In the genomic region with DNA sequence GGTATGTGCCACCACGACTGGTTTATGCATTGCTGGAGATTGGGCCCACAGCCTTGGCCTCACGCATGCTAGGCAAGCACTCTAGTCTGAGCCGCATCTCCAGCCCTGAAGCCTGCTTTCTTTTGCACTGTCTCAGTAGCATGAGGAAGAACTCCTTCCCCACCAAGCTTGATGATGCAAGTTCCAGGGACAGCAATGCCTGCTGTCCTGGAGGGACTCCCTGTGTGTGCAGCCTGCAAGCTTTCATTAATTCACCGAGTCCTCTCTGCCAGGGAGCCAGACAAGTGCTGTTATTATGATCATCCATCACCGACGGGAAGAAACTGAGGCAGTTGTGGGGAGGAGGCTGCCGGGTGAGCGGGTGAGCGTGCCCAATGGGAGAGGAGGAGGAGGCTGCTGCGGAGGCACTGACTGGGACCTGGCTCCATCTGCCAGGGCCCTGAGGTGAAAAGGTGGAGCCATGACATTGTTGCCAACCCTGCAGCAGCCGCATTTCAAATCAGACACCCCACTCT, we compare ENCODE assay signal across 22 mouse cellular contexts.
"Had no signal": no experiment of that assay in that cellular context is flagged by ENCODE, and none has a peak within 500 bp of the region (broad histone marks: within the 10 kb centered on the region; RNA-seq: fewer than 3 reads in every experiment).

No protein-coding gene starts in this region.

- H3K27me3 ChIP-seq: lung, embryonic 15.5 days; midbrain, embryonic 12.5 days; stomach, embryonic 15.5 days had no signal

- H3K4me3 ChIP-seq: layer of hippocampus, adult 2 months; limb, embryonic 10.5 days; limb, embryonic 13.5 days; liver, embryonic 12.5 days; liver, embryonic 15.5 days; lung, embryonic 15.5 days; megakaryocyte, embryonic 14.5 days; midbrain, embryonic 12.5 days; stomach, embryonic 15.5 days had no signal

- H3K9me3 ChIP-seq: limb, embryonic 10.5 days; limb, embryonic 13.5 days; liver, embryonic 12.5 days; liver, embryonic 15.5 days; lung, embryonic 15.5 days; midbrain, embryonic 12.5 days; stomach, embryonic 15.5 days had no signal

- H3K9ac ChIP-seq: limb, embryonic 13.5 days; liver, embryonic 12.5 days; liver, embryonic 15.5 days; lung, embryonic 15.5 days; midbrain, embryonic 12.5 days; stomach, embryonic 15.5 days had no signal

- H3K36me3 ChIP-seq: limb, embryonic 10.5 days; limb, embryonic 13.5 days; liver, embryonic 12.5 days; liver, embryonic 15.5 days; lung, embryonic 15.5 days; midbrain, embryonic 12.5 days; stomach, embryonic 15.5 days had no signal

- DNase-seq: kidney, adult 2 months; kidney, postnatal 25 days; layer of hippocampus, adult 9-11 months; liver; lung, adult 18-20 months; lung, postnatal 10 days; lung, postnatal 36 days; retina, postnatal 1 day; right cerebral cortex, postnatal 25 days; spleen, adult 18-20 months; thymus, postnatal 4 days had no signal

- H3K4me1 ChIP-seq: liver, embryonic 12.5 days; liver, embryonic 15.5 days; lung, embryonic 15.5 days; megakaryocyte, embryonic 14.5 days; stomach, embryonic 15.5 days had no signal

- H3K4me2 ChIP-seq: limb, embryonic 13.5 days; liver, embryonic 12.5 days; liver, embryonic 15.5 days; lung, embryonic 15.5 days; midbrain, embryonic 12.5 days; stomach, embryonic 15.5 days had no signal

- H3K27ac ChIP-seq: kidney, postnatal 0 days; layer of hippocampus, adult 2 months; limb, embryonic 10.5 days; limb, embryonic 13.5 days; liver, embryonic 12.5 days; liver, embryonic 15.5 days; lung, embryonic 15.5 days; midbrain, embryonic 12.5 days; stomach, embryonic 15.5 days had no signal

- ATAC-seq: intestine, postnatal 0 days; liver, embryonic 12.5 days had no signal
